Mouse (Mus musculus): Measurements from ENCODE around the gene Dusp10.

Gene Dusp10

DNA sequence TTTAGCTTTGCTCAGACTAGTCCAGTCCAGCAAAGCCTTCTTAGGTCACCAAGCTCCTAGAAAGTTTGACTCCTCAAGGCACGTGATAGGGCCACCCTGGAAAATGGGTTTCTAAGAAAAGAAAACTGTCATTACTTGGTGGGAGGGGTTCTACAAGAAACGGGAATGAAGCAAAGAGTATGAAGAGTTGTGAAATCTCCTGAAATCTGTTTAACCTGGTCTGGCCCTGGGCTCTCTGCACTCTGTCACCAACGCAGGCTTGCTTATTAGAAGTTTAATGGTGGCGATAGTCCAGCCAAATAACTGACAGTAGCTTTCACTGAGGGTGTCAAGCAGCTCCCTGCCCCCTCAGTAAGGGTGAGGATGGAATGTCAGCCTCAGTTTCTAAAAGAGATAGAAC lies 40.0 kb downstream of the Dusp10 start:
- peak in 1 of 2 experiments; percentile 64 for DNase-seq (ENCODE audit: inconsistent age in 2 of 2, low spot score in 1 of 2)

DNA sequence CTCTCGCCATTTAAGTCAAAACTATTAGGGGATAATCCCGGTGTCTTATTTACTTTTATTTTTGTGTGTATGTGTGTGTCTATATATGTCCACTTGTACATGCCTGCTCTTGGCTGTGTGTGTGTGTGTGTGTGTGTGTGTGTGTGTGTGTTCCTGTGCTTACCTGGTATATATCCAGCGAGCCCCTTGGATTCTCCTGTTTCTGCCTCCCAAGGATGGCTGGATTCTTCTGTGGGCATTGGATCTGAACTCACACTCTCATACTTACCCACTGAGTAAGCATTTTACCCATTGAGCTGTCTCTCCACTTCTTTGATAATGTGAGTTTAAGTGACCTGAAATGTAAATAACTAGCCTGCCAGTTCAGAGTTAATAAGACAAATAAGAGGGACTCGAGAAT lies 40.6 kb downstream of the Dusp10 start:
- DNase-seq (ENCODE audit: inconsistent age in 2 of 2, low spot score in 1 of 2): no peak

DNA sequence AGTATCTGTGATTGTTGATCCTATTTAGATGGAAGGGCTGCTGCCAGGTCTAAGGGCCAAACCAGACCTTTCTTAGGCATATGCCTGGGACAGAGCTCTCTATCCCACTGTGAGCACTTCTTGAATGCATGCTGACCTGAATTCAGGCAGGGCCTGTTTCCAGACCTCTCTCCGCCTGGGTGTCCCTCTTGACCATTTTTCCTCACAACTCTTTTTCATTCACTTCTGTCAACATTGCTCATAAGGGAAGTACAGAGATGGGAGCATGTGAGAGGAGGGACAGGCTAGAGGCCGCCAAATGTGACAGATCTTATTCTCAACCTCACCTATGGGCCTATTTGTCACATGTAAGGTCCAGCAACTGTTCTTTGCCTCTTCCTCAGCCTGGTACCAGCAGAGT lies 41.1 kb downstream of the Dusp10 start:
- DNase-seq (ENCODE audit: inconsistent age in 2 of 2, low spot score in 1 of 2): no peak

DNA sequence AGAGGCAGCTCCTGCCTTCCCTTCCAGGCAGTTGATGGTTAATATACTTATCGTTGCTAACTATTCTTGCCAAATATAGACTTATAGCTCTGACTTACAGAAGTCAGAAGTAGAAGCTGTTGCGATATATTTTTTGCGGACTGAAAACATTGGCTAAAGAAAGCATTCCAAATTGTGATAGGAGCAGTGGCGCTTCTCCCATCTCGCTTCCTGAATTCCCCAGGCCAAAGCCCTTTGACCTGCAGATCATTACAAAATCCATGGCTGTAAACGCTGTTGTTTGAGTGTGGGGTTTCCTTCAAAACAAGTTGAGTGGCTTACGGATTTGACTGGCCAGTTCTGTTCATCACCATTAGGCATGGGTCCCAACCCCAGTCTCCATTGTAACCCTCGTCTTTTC lies 45.1 kb downstream of the Dusp10 start:
- no peak for DNase-seq (ENCODE audit: inconsistent age in 2 of 2, low spot score in 1 of 2)

DNA sequence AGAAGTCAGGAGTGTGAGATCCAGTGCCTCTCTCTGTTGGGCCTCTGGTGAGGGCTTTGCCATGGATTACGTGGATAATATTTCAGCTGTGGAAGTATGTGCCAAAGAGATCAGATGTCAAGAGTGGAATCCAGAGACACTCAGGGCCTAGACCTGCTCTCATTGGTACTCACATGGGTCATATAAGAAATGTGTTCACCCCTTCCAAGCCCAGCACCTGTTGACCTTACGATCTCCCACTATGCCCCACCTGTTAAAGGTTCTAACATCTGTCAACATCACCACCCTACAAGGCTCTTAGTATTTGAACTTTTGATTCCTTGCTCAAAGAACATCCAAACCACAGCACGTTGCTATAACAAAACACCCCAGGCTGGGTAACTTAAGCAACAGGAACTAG lies 46.7 kb downstream of the Dusp10 start:
- DNase-seq (ENCODE audit: inconsistent age in 2 of 2, low spot score in 1 of 2): no peak

DNA sequence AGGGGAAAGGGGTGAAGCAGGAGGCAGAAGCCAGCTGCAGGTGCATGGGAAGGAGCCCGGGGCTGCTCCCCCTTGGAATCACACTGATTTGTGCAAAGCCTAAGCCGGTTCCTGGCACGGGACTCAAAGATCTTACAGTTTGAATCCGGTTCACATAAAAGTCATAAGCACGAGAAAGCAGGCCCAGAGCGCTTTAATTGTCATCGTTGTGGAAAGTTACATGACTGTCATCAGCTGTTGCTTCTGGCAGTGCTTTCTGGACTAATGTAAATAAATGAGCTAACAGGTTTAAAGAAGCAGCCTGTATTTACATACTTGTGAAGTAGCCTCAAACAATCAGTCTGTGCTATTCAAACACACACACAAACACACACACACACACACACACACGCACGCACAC lies 47.3 kb downstream of the Dusp10 start:
- no peak for DNase-seq (ENCODE audit: inconsistent age in 2 of 2, low spot score in 1 of 2)

DNA sequence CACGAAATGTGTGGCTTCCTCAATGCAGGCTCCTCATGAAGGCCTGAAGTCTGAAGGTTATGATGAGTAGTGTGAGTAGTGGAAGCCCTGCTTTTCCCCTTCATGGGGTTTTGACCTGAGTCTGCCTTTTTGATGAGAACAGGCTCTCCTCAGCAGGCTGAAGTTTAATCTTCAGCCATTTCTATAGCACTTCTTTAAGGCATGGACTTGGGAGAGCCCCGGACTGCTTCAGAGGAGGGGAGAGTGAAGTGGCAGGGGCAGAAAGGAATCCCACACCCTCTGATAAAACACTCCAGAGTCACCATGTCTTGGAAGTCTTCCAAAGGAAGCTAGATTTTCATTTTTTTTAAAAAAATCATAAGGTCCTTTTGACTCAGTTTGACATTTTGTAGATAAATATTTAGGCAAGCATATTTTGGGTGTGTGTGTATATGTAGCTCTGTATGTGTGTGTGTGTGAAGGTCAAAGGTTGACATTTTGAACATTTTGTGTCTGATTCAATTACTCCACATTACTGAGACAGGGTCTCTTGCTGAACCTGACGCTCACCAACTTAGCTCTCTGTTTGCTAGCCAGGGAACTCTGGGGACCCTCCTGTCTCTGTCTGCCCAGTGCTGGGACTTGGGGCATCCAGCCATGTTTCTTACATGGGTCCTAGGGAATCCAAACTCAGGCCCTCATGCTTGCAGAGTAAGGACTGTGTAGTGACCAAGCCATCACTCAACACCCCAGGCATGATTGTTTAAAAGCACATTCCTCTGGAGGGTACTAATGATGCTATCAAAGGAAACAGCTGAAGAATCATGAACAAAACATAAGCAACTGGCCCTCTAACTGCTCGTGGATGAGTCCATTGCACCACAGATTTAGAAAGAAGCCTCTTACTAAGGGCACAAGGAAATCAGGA lies 48.0 kb downstream of the Dusp10 start:
- no peak for DNase-seq (ENCODE audit: inconsistent age in 2 of 2, low spot score in 1 of 2)

DNA sequence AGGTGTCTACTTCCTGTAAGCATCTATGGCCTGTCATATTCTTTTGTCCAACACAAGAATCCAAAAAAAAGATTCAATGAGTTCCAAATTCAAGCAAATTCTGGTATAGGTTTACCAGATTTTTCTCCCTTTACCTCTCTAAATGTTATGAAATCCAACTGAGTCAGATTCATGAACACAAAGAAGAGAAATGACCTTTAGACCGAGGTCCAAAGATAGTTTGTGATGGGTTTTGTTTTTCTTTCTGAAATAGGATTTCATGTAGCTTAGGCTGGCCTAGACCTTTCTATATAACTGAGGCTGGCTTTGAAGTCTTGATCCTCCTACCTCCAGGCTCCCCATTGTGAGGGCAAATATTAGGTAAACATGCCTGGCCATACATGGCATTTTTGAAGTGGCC lies 48.8 kb downstream of the Dusp10 start:
- DNase-seq (ENCODE audit: inconsistent age in 2 of 2, low spot score in 1 of 2): peak in 1 of 2 experiments; percentile 43

DNA sequence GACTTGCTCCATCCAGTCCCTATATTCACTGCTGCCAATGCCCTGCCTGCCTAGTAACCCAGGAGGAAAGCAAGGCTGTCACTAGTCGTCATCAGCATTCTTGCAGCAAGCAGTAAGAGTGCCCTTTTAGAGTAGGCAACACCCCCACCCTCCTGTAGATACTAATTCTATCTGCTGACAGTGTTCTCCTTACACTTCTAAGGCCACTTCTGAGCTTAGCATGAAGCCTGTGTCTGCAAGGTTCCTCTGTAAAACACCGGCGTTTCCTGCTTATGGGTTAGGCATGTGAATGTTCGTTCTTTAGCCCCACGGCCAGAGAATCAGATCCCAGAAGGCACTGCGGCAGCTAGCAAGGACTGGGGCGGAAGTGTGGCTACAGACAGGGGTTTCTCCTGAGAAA lies 51.2 kb downstream of the Dusp10 start:
- peak in 1 of 2 experiments; percentile 29 for DNase-seq (ENCODE audit: inconsistent age in 2 of 2, low spot score in 1 of 2)

DNA sequence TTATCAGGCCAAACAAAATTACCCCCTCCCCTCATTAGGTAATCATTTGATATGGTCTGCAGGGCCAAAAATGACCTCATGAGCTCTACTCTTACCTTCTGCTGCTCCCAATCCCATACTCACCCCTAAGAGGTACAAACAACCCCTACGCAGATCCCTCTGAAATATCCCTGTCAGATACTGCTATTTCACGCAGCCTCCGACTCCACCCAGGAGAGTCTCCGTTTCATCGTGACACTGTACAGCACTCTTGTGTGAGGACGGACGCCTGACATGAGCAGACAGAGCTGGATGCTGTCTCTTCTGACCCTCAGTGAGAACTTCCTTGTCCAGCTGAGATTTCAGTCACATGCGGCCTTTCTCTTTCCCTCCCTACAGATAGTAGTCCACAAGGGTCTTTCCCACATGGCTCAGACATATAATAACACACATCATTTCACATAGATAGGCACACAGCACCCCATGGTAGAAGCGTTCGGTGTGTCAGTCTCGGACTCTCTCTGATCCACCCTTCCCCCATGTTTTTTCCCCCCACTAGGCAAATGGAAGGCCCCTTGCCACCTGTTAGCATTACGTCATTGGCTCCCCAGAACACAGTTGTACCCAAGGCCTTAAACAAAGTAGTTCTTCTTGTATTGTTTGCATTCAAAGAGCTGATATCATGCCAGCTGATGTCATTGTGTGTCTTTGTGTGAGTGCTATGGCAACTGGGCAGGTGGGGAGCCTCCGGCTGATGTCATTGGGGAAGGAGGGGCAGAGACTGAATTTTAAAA lies 52.7 kb downstream of the Dusp10 start:
- DNase-seq (ENCODE audit: inconsistent age in 2 of 2, low spot score in 1 of 2): peak in 1 of 2 experiments; percentile 35

DNA sequence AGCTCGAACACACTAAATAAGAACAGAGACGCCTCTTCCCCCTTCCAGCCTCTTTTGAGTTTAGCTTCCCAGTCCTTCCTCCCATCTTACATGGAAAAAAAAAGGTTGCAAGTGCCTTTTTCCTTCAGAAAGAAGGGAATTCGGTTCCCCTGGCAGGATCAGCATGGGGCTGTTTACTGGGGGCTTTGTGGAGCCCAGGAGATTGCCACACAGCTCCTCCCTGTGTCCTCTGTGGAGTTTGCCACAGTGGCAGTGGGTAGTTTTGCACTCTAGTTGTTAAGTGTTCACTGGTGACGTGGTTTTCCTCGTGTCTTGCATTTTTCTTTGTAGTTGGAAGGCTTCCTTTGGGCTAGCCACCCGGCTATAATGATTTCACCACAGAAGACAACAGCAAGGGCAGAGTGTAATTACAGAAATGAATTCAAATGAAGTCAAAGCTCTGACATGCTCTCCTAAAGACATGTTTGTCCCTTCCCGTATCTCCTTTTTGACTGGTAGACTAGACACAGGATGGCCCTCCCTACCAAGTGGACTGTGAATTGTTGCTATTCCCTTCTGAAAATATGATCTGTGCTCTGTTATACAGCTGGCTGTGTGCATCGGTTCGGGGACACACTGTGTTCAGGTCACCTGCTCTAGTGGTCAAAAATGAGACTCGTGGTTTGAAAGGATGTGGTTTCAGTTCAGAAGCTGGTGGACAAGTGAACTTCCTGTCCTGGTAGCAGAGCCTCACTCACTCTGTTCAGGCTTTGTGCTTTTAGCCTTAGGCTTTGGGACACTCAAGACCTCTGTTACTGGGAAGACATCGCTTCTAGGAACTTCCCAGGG lies 53.6 kb downstream of the Dusp10 start:
- peak in 1 of 2 experiments; percentile 56 for DNase-seq (ENCODE audit: inconsistent age in 2 of 2, low spot score in 1 of 2)

DNA sequence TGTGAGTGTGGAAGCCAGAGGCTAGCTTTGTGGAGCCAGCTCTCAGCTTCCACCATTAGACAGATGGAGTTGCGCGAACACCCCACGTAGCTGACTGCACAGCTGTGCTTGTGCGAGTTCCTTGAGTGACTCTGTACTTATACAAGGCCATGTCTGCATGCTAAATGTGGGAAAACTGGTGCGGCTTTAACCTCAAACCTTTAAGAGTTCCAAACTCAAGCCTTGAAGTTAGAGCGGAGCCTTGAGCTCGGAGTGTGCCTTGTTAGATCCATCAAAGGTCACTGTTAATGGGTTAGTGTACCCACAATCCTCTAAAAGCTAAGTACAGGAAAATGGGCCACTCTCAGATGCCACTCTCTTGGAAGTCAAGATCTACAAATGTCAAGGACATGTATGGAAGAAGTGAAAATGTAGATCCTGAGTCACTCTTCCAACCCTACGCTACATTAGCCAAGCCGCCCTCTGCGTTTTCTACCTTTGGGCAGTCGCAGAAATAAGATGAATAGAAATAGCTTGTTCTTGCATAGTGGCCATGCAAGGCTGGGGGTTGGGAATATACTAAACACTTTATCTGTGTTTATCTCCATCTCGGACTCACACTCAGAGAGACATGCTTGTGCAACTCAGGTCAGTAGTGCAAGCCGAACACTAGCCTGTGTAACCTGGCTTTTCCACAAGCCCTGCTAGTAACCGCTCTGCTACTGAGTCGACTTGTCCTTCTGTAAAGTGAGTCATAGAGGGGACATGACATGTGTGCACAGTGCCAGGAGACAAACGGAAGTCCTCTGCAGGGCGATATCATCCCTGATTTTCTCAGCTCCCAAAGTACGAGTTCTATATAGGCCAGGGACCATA lies 54.8 kb downstream of the Dusp10 start:
- DNase-seq (ENCODE audit: inconsistent age in 2 of 2, low spot score in 1 of 2): peak; percentile 65 to 91

DNA sequence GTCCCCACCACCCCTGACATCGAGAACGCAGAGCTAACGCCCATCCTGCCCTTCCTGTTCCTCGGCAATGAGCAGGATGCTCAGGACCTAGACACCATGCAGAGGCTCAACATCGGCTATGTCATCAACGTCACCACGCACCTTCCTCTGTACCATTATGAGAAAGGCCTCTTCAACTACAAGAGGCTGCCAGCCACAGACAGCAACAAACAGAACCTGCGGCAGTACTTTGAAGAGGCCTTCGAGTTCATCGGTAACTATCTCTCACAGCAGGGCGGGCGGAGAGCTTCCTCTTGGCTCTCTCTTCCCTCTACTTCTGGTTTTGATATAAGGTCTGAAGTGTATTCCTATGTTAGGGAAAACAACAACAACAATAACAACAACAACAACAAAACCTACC lies 55.9 kb downstream of the Dusp10 start:
- peak in 1 of 2 experiments; percentile 40 for DNase-seq (ENCODE audit: inconsistent age in 2 of 2, low spot score in 1 of 2)

DNA sequence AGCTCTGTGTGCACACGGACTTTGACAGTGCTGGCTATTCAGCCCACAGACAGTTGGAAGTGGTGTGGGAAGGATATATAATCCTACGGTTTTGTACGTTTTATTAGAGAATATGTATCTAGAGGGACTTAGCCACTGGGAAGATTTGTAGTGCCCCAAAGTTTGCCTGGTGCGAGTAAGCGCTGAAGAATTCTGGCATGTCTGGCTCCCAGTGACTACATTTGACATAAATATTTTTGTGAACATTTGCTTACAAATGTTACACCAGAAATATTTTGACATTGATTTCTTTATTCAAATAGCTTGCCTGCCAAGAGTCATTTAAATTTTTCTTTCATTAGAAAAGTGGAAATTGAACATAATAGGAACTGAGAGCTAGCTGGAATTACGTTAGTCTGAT lies 63.0 kb downstream of the Dusp10 start:
- no peak for DNase-seq (ENCODE audit: inconsistent age in 2 of 2, low spot score in 1 of 2)

DNA sequence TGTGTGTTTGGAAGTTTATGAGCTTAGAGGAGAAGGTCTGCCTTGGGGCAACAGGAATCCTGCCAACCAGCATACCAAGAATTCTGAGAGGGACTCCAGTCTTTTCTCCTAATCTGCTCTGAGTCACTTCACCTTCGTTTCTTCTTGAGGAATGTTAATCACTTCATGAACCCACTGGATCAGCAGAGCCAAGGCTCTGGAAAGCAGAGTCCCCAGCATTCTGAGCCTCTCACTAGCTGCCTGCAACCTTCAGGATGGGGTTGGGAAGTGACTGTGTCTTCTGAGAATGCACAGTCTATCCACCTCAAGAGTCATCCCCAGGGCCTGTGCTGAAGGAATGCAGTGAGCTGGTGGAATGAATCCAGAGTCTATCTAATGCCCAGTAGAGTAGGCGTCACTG lies 63.7 kb downstream of the Dusp10 start:
- peak in 1 of 2 experiments; percentile 83 for DNase-seq (ENCODE audit: inconsistent age in 2 of 2, low spot score in 1 of 2)

DNA sequence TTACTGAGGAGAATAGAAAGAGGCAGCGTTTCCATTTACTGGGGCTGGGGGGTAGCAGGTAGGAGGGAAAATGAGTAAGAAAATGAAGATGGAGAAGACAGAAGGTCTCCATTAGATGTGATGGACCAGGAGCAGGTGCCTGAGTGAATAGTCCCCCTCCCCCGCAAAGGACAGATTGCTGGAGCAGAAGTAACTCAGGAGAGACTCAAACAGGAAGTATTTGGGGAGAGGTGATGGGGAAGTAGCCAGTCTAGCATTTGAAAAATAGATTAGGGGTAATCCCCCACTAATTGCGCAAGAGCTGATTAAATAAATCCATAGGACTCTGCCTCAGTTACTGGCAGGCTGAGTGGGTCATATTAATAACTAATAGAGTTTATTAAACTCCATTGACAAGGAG lies 66.2 kb downstream of the Dusp10 start:
- no peak for DNase-seq (ENCODE audit: inconsistent age in 2 of 2, low spot score in 1 of 2)

DNA sequence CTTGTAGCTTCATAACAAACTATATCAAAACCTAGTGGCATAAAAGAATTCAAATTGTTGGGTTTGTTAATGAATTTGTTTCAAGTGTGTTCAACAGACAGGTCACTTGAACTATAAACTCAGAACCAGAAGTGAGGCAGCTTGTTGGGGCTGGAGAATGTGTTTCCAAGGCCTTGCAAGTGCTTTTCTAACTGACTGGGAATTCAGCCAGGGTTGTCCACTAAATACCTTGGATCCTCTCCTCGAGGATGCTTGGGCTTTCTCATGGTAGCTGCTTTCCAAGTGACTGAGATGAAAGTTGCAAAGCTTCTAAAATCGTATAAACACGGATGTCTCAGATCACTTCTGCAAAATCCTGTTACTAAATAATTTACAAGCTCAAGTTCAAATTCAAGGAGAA lies 69.6 kb downstream of the Dusp10 start:
- DNase-seq (ENCODE audit: inconsistent age in 2 of 2, low spot score in 1 of 2): no peak

DNA sequence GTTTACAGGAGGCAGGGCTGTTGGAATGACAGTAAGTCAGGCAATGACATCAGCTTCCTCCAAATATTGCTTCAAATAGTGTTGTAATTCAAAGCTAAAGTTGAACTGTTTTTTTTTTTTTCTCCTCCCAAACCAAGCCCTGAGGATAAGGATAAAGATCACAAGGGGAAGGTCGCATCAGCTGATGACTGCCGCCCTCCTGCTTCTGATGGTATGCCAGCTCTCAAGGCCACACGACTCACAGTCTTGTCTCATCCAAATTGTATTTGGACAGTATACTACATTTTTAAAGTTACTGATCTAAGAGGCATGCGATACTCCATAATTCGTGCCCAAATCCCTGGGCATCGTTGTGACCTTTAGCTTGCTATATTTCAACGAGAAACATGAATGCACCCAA lies 70.1 kb downstream of the Dusp10 start:
- DNase-seq (ENCODE audit: inconsistent age in 2 of 2, low spot score in 1 of 2): peak; percentile 83 to 89

DNA sequence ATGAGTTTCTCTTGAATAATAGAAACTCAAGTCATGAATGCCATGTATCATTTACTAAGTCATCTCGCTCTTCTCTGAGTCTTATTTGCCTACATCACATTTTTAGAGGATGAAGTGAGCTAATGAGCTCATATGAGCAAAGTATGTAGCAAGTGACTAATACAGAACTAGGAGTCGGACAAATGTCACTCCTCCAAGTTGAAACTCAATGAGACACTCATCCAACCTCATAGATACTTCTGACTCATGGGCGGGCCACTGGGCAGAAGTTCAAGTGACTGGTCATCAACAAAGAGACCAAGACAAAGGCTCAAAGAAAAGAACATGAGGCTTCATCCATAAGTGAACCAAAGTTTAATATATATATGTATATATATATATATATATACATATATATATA lies 71.9 kb downstream of the Dusp10 start:
- peak; percentile 75 to 85 for DNase-seq (ENCODE audit: inconsistent age in 2 of 2, low spot score in 1 of 2)

DNA sequence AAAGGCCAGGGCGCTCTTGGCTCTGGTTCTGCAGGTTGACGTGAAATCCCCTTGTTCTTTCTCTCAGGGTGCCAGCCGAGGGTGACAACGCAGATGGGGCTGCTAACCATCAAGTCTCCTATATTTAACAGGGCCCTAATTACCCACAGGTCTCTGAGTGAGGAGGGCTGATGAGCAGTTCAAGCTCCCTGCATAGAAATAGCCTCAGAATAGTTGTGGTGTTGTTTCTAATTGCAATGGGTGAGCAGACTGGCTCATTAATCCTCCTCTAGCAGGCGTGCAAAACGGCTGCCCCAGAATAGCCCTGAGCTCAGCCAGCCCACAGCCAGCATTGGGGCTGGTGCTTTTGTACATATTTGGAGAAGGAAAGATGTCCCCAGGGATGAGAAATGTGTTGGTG lies 77.4 kb downstream of the Dusp10 start:
- no peak for DNase-seq (ENCODE audit: inconsistent age in 2 of 2, low spot score in 1 of 2)
